Mouse (Mus musculus): ENCODE measurements around the gene C77080. TPM values are rescaled to one million over a fixed set of nuclear protein-coding genes. Genes with fewer than 3 reads are reported as not detected.

The C77080 gene
- 0.65 TPM for total RNA-seq (2023)

DNA sequence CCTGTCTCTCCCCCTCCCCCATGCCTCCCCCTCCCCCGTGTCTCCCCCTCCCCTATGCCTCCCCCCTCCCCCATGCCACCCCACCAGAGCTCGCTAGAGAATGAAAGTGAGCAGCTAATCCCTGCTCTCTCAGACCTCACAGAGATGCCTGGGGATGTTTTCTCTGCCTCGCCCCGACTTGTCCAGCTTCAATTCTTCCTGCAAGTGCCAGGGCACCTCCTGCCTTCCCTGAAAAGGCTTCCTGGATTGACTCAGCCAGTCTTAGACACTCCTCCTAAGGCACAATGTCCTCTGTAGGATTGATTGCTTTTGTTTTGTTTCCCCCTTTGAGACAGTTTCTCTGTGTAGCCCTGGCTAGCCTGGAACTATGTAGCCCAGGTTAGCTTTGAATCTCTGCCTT lies at the start of gene C77080:
TSS of gene C77080 (minus strand) at position 209 of the 400 bp plus-strand sequence.

DNA sequence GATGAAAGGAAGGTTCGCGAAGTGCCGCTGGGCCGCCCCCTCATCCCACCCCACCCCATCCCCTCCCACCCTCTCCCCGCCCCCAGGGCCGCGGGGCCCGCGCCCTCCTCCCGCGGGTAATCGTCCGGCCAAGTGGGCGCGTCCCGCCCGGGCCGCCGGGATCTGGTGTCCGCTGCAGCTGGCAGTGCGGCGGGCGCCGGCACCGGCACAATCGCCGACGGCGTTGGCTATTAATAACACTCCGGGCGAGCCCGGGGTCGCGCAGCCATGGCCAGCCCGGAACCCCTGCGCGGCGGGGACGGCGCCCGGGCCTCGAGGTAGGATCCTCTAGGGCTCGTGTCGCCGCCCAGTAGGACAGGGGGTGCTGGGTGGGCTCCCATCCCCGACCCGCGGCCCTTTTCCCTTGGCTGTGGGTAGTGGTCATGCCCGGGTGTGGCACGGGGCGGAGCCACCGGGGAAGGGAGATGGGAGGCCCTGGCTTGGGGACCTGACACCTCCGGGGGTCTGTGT lies 26.3 kb upstream of the C77080 start, which contains the start of gene Sync:
TSS of gene Sync (plus strand) at position 146 of the 510 bp plus-strand sequence.

DNA sequence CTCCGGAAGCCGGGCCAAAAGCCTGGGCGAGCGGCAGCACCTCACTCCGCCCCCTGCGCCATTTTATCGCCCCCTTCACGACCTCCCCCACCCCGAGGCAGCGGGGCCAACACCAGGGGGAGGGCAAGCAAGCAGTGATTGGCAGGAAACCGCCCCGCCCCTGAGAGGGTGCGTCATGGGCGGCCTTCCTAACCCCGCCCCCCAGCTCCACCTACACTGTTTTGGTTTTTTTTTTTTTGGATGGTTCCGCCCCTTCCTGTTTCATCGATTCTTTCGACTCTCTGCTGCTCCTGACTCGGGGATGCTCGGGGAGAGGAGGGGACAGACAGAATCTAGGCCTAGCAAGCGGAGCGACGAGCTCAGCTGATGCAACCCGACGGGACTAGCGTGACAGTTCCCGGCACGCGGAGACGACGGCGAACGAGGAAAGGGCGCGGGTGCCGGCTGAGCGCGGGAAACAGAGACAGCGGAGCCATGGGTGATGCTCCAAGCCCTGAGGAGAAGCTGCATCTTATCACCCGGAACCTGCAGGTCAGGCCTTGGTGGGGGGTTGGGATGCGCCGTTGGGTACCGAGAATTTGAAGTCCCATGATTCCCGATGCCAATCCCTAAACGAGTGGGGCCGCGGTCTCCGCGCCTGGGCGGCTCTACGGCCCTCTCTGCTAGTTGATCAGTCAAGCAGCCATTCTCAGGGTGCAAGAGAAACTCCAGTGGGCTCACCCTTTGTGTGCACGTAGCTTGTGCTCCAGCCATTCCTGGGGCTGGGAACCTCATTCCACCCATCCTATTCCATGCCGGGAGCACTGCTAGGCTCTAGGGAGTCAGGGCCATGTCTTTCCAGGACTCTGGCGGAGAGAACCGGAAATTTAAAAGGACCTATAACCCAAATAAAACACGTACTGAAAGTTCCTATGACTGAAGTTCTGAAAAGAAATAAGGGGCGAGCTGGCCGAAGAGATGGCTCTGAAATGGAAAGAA lies 71.4 kb downstream of the C77080 start, which contains the start of the genes S100pbp and Yars:
TSS of gene S100pbp (minus strand) at position 186 of the 978 bp plus-strand sequence.
TSS of gene Yars (plus strand) at position 219 of the 978 bp plus-strand sequence.

Other genes starting within 250 kb of the C77080 start
- gene Rnf19b, start 203.1 kb downstream of the C77080 start, total RNA-seq (2023), result 70.2 TPM
- gene Tmem54, start 155.9 kb downstream of the C77080 start, total RNA-seq (2023), result not detected
- not detected for gene Hpca, start 139.4 kb downstream of the C77080 start, total RNA-seq (2023)
- gene Fndc5, start 124.4 kb downstream of the C77080 start, total RNA-seq (2023), result not detected
- gene S100pbp, start 71.7 kb downstream of the C77080 start, total RNA-seq (2023), result 33.4 TPM
- 74.1 TPM for gene Yars, start 71.6 kb downstream of the C77080 start, total RNA-seq (2023)
- gene Sync, start 26.2 kb upstream of the C77080 start, total RNA-seq (2023), result not detected
- 132 TPM for gene Rbbp4, start 74.0 kb upstream of the C77080 start, total RNA-seq (2023)
- gene Zbtb8os, start 74.3 kb upstream of the C77080 start, total RNA-seq (2023), result 30.5 TPM
- gene Zbtb8a, start 116.7 kb upstream of the C77080 start, total RNA-seq (2023), result 2.8 TPM
- not detected for gene Zbtb8b, start 179.4 kb upstream of the C77080 start, total RNA-seq (2023)
- gene Bsdc1, start 200.2 kb upstream of the C77080 start, total RNA-seq (2023), result 140 TPM
- gene Tssk3, start 229.6 kb upstream of the C77080 start, total RNA-seq (2023), result not detected
- 1.9 TPM for gene Fam229a, start 229.8 kb upstream of the C77080 start, total RNA-seq (2023)